Mouse (Mus musculus): ENCODE measurements around the gene Ggps1.

DNA sequence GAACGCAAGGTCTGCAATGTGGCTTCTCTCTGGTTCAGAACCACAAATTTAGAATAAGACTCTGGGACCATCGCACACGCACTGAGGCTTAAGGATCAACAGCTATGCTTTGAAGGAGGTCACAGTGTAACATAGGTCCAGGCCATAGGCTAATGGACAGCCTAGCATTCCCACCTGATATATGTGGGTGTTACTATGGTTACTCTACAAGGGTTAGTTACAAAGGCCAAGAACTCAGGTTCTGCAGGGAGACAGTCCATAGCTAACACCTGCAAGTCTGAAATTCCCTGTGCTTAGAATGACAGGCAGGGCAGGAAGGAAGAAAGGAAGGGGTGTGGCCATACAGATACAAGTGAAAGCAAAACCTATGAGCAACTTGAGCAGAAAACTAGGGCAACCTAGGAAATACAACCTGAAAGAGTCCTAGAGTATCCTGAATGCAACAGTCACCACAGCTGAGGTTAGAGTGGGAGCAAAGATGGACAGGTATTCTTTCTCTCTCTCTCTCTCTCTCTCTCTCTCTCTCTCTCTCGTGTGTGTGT is 51.8 kb downstream of the Ggps1 start:
- TF ChIP-seq POLR2A (IDR thresholded peaks at IDR 0.05; ENCODE audit: insufficient read depth, low read depth, low read length) (no peak), CTCF (IDR thresholded peaks at IDR 0.05; ENCODE audit: insufficient read depth, low read depth, low read length) (no peak)

Measured in olfactory bulb, adult 2 months (tissue).